Mouse (Mus musculus) bone marrow, adult 2 months (tissue): Measurements from ENCODE around the gene Gm7247.

ENCODE experiments used
- CTCF ChIP-seq: fragments of 200-500 bp; IDR thresholded peaks from 2 replicates; pipeline ENCODE4 v1.5.1; 2011; ENCODE audit warnings: low read length, control low read depth; ENCODE audit not compliant: control insufficient read depth, insufficient read depth
- POLR2A ChIP-seq: fragments of 200-500 bp; IDR thresholded peaks from 2 replicates; pipeline ENCODE4 v1.6.1; 2011; ENCODE audit warnings: low read depth, mild to moderate bottlenecking, control low read depth, low read length, borderline replicate concordance; ENCODE audit not compliant: control insufficient read depth

DNA sequence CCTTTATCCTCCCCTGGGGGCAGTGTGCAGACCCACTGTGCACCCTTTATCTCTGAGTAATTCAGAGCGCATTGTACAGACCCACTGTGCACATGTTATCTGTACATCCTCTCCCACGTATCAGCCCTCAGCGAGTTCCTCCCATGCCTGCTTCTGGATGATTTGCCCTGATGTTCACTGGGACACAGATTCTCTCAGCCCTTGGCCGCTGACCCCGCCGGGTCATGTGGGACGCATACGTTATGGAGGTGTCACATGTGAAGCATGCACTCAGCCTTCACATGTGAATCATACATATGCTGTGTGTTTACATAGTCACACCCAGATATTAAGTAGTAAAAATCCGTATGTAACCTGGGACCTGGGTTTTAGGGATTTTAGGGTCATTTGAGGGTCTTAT lies 26.7 kb downstream of the Gm7247 start:
- no peak for TF ChIP-seq CTCF
- TF ChIP-seq POLR2A = no peak
